ENCODE assay signal across 25 mouse cellular contexts in genomic region chr6:73612266-73612665, GRCm38 (mm10).
DNase-seq lines count a peak whose midpoint lies in the region; ATAC-seq and TF ChIP-seq lines count a peak whose summit lies in the region.
"Had no signal": no experiment of that assay in that cellular context is flagged by ENCODE, and none has a peak within 500 bp of the region (broad histone marks: within the 10 kb centered on the region; RNA-seq: fewer than 3 reads in every experiment).

No protein-coding gene starts in this region.

- H3K4me2 ChIP-seq in midbrain, postnatal 0 days (ENCODE audit: low read depth, low read length, poor library complexity, severe bottlenecking) = no peak overlapping the region
- H3K4me2 ChIP-seq: embryonic facial prominence, embryonic 15.5 days; heart, embryonic 11.5 days; heart, embryonic 15.5 days; hindbrain, embryonic 14.5 days had no signal

- no peaks in the 10 kb centered on the region for H3K36me3 ChIP-seq in midbrain, postnatal 0 days (ENCODE audit: insufficient read depth, low read length)
- H3K36me3 ChIP-seq in midbrain, embryonic 10.5 days = no peaks in the 10 kb centered on the region
- no peaks in the 10 kb centered on the region for H3K36me3 ChIP-seq in limb, embryonic 10.5 days
- H3K36me3 ChIP-seq: embryonic facial prominence, embryonic 15.5 days; forebrain, embryonic 10.5 days; G1E; heart, embryonic 15.5 days had no signal

- 0 out of 2 replicates have a peak, but pooled peaks have one; percentile 13 for TF ChIP-seq CTCF in midbrain, postnatal 0 days (IDR thresholded peaks at IDR 0.05)
- no peak for TF ChIP-seq CTCF in layer of hippocampus, adult 2 months (conservative IDR thresholded peaks at IDR 0.05)

- no peak overlapping the region for H3K9ac ChIP-seq in midbrain, postnatal 0 days (replicated peaks; ENCODE audit: low read length, poor library complexity, severe bottlenecking)
- H3K9ac ChIP-seq: embryonic facial prominence, embryonic 15.5 days; heart, embryonic 15.5 days; hindbrain, embryonic 14.5 days had no signal

- H3K9me3 ChIP-seq in midbrain, postnatal 0 days (ENCODE audit: low read length) = no peaks in the 10 kb centered on the region
- 0 out of 2 replicates have a peak, but pooled peaks cover 2% of the 10 kb centered on the region for H3K9me3 ChIP-seq in midbrain, embryonic 10.5 days (replicated peaks)
- H3K9me3 ChIP-seq in limb, embryonic 10.5 days (replicated peaks) = no peaks in the 10 kb centered on the region
- H3K9me3 ChIP-seq: embryonic facial prominence, embryonic 15.5 days; heart, embryonic 15.5 days had no signal

- no peak for ATAC-seq in midbrain, postnatal 0 days (ENCODE audit: low FRiP score)
- ATAC-seq: CD4-positive, CD25-positive, alpha-beta regulatory T cell, adult 4 months; forebrain, embryonic 14.5 days had no signal

- H3K27me3 ChIP-seq in midbrain, postnatal 0 days (ENCODE audit: insufficient read depth, low read length) = no peaks in the 10 kb centered on the region
- no peaks in the 10 kb centered on the region for H3K27me3 ChIP-seq in midbrain, embryonic 10.5 days (ENCODE audit: low read depth, poor library complexity, severe bottlenecking)
- H3K27me3 ChIP-seq in limb, embryonic 10.5 days (ENCODE audit: low read depth, poor library complexity, severe bottlenecking) = no peaks in the 10 kb centered on the region
- H3K27me3 ChIP-seq: embryonic facial prominence, embryonic 15.5 days; heart, embryonic 15.5 days had no signal

- H3K4me3 ChIP-seq in midbrain, postnatal 0 days (ENCODE audit: low read depth, low read length) = no peak overlapping the region
- no peak overlapping the region for H3K4me3 ChIP-seq in midbrain, embryonic 10.5 days
- H3K4me3 ChIP-seq in limb, embryonic 10.5 days = no peak overlapping the region
- no peak overlapping the region for H3K4me3 ChIP-seq in layer of hippocampus, adult 2 months
- H3K4me3 ChIP-seq: embryonic facial prominence, embryonic 15.5 days; erythroblast, embryonic 14.5 days; forebrain, embryonic 10.5 days; heart, embryonic 15.5 days had no signal

- H3K4me1 ChIP-seq in midbrain, postnatal 0 days (ENCODE audit: insufficient read depth, low read length) = no peaks in the 10 kb centered on the region
- H3K4me1 ChIP-seq in midbrain, embryonic 10.5 days = no peaks in the 10 kb centered on the region
- H3K4me1 ChIP-seq in limb, embryonic 10.5 days = peaks cover 31% of the 10 kb centered on the region
- H3K4me1 ChIP-seq: embryonic facial prominence, embryonic 15.5 days; heart, embryonic 15.5 days had no signal

- DNase-seq in embryo, embryonic 11 days = peak; percentile 25
- no peak for DNase-seq in embryo, embryonic 10 days (ENCODE audit: low spot score)
- no peak for DNase-seq in midbrain, postnatal 0 days (ENCODE audit: low spot score)
- DNase-seq in midbrain, embryonic 10.5 days (ENCODE audit: low spot score) = no peak
- DNase-seq in limb, embryonic 10.5 days (ENCODE audit: low spot score) = peak; percentile 33
- no peak for DNase-seq in layer of hippocampus, adult 2 months (ENCODE audit: low spot score in 2 of 2)
- no peak for DNase-seq in kidney, adult 18-20 months
- DNase-seq: adrenal gland, adult 8-10 months; adrenal gland, postnatal 36 days; B cell, adult 2 months; cerebellum, adult 11 months; cerebellum, adult 8-10 months; cerebellum, postnatal 14 days; gastrocnemius, postnatal 36 days; heart, adult 18-20 months; heart, postnatal 14 days had no signal

- no peak overlapping the region for H3K27ac ChIP-seq in midbrain, postnatal 0 days (ENCODE audit: low read depth, low read length)
- H3K27ac ChIP-seq in midbrain, embryonic 10.5 days (replicated peaks) = no peak overlapping the region
- peak overlapping the region; percentile 42; the same call in 1 of the 2 replicates for H3K27ac ChIP-seq in limb, embryonic 10.5 days
- H3K27ac ChIP-seq in layer of hippocampus, adult 2 months = no peak overlapping the region
- H3K27ac ChIP-seq: embryonic facial prominence, embryonic 15.5 days; forebrain, embryonic 10.5 days; heart, embryonic 15.5 days; hindbrain, embryonic 14.5 days had no signal

- WGBS in midbrain, postnatal 0 days = 53% methylated on average over 3 of the region's 3 CpGs
- 78% methylated on average over 3 of the region's 3 CpGs for WGBS in midbrain, embryonic 10.5 days
- 31% methylated on average over 3 of the region's 3 CpGs for WGBS in limb, embryonic 10.5 days

Comparison
In these comparisons a context has a peak if more than half of its experiments do, and no peak if none do; other contexts are left out.
1. DNase-seq: peak in embryo, embryonic 11 days (single experiment) and limb, embryonic 10.5 days (single experiment); none in embryo, embryonic 10 days (single experiment), midbrain, postnatal 0 days (single experiment), midbrain, embryonic 10.5 days (single experiment), layer of hippocampus, adult 2 months (0 of 2) and kidney, adult 18-20 months (single experiment).